Mouse (Mus musculus) lung, postnatal 4 days (tissue): ENCODE measurements around the gene Myo1d.
A peak's percentile ranks its signal among the peaks of the same experiment; 100 is the strongest.

Experiments used
- DNase-seq, 2 experiments: peaks; one replicate each; pipeline ENCODE4 v3.0.0; 2021

The Myo1d gene

DNA sequence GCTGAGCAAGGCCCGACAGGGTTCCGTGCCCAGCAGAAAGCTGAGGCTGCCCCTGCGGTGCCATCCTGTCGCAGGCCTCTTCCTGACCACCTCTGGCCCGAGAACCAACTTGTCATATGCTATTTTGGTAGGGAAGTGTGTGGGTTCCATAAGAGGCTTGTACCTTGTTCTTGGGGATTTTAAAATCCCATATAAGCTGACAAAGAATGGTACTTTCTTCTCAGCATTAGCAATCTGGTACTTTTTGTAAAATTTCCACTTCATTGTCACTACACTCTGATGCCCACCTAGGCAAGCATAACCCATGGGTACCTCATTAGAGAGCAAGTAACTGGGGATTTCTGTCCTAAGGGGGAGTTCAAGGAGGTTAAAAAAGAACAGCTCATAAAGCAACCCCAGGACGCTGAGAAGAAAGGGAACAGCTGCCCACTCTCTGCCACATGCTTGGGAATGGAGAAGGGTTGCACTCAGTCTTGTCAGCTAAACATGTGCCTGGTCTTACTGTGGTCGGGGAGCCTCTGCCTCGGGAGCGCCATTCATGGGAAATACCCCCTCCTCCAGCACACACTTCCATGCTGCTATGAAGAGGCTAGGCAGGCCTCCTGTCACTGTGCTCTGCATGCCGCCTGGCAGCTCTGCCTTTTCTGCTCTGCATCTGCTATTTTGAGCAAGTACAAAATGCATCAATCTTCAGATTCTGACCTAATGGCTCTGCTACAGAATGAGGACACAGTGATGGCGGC is 281.3 kb downstream of the Myo1d start:
- no peak for DNase-seq

DNA sequence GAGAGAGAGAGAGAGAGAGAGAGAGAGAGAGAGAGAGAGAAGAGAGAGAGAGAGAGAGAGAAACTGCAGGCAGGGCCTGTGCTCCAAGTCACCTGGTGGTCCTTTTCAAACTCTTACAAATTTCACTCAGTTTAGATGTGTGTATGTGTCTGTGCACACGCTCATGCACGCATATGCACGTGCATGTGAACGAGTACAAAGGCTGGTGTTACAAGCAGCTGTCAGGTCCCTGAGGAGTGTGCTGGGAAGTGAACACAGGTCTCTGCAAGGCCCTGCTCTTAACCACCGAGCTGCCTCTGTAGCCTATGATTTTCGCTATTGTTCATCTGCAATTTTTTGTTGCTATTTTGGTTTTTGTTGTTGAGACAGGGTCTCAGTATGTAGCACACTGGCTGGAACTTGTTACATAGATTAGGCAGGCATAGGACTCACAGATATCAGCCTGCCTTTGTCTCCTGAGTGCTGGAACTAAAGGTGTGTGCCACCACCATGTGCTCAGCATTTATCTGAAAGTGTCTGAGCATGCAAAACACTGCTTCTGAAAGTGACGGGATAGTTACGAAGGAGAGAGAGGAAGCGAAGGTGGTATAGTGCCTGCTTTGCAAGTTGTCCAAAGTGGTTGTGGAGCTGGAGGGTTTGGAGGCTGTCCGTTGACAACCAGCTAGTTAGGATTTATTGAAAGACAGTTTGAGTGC is 282.5 kb downstream of the Myo1d start:
- no peak for DNase-seq

DNA sequence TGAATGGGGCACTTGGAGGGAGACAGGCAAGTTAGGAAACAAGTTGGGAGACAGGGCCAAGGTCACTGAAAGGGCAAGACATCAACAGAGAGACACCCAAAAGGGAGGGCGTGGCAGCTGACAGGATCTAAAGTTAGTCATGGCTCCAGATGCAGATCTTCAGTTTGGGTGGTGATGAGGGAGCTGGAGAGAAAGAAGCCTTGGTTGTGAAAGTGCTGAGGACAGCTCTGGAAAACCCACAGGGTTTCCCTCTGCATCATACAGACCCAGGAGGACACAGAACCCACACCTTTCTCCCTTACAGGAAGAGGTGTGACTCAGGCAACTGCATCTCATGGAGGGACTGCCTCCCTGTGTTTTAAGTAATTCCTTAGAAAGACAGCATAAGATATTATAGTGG is 283.2 kb downstream of the Myo1d start:
- DNase-seq, result no peak

DNA sequence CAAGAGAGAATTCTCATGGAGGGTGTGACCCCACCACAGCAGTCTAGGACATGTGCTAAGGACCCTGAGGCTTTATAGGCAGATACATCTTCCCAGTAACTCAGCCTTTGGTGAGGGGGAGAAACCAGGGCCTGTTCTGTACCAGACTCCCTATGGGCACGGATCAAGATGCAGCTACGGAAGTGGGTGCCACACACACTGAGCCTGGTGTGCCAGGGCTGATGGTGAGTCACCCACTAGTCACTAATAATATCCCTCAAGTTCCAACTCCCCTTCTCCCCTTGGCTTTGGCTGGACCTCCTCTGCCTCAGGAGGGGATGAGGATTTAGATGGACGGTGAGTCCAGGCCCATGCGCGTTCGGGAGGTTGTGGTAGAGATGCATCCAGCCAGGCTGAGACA is 283.9 kb downstream of the Myo1d start:
- DNase-seq, result no peak

DNA sequence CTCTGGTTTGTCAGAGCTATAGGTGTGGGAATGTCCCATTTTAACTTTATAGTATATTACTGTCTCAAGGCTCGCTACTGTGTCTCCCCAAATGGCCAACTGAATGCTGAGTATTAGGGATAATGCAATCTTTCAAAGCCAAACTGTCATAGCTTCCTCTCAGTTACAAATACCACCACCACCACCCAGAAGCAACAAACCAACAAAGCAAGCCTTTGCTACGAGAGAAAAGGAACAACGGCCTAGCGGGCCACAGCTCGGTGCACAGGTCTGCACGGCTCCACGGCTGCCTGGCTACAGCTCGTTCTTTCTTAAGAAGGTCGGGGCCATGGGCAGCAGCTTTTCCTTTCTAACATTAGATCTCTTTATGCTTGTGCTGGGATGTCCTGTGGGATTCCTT is 285.0 kb downstream of the Myo1d start:
- no peak for DNase-seq

- no peak for DNase-seq
Measured at GRCm38 (mm10) chr11:80493186-80493585, 286.6 kb downstream of the Myo1d start.

DNA sequence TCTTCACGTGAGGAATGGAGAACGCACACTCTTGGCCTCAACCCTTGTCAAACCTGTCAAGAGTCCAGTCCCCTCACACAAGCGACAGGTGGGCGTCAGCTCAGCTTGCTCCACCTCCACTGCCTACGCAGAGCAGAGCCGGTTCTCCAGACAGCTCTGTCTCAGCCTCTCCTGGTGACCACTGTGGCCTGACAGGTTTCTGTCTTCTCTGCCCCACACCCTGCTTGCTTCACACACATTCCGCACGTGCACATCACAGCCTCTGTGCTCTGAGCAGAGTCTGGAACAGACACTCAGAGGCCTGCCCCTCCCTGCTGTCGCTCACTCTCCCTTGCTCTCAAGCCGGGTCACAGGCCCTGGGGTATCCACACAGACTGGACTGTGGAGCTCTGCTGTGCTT is 289.0 kb downstream of the Myo1d start:
- DNase-seq, result no peak

DNA sequence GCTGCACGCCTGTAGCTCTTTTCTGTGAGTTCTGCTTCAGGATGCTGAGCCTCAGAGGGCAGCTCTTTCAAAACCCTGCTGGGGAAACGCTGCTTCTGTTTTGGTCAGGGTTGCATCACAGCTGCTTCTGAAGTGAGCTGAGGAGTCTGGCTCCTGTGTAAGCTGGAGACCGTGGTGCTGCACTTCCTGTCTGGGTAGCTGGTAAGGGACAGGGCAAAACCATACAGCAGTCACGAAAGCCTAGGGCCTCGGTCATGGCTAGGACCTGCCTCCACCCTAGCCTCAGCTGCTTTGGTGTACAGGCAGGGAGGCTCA is 290.0 kb downstream of the Myo1d start:
- DNase-seq, result peak; percentile 61 to 64

- peak; percentile 40 to 63 for DNase-seq
Measured at GRCm38 (mm10) chr11:80489172-80489881, 290.5 kb downstream of the Myo1d start.

DNA sequence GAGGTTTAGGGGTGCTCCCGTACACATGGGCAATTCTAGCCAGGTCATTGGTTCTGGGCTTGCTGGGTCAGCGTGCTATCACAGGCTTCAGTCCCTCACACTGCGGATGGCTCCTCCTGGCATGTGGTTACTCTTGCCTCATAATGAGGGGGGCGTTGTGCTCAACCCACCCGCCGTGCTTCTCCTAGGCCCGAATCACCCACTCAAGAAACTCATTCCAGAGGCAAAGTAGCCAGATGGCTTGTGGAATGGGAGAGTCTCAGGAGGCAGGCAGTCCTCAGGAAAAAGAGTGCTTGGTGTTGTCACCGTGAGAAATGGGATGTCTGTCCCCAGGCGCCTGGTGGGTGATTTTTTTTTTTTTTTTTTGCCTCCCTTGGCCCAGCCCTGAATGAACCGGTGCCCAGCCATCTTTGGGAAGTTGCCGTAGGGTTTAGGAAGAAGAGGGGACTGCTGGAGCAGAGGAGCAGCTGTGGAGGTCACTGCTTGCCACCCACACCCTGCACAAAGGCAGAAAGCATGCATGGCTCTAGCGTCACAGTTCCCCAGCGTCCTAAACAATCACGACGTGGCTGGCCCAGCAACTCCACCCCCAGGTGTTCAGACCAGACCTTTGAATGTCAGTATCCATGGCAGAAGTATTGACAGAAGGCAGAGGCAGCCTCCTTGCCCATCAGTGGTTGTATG is 291.8 kb downstream of the Myo1d start:
- no peak for DNase-seq

DNA sequence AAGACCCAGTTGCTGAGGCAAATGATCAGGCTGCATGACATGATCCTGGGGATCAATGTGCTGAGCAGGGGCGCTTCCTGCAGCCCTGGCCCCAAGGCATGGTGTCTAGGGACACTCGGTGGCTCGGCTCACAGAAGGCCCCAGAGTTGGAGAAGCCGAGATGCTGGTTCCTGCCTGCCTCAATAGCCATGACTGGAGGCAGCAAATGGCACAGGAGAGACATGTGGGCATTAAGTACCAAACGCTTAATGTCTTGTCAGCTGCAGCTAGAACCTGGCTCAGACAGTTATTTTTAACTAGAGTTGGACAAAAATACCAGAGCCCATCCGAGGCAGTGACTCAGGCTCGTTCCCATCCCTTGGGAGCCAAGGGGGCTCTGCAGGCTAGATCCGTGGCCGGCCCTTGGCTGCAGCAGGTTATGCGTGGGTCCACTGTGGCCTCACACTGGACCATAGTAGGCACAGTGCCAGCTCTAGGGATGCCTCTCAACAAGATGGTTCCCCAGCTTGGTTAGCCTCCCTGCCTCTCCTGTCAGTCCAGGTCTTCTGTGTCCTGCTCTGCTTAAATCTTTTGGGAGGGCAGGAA is 294.1 kb downstream of the Myo1d start:
- no peak for DNase-seq

DNA sequence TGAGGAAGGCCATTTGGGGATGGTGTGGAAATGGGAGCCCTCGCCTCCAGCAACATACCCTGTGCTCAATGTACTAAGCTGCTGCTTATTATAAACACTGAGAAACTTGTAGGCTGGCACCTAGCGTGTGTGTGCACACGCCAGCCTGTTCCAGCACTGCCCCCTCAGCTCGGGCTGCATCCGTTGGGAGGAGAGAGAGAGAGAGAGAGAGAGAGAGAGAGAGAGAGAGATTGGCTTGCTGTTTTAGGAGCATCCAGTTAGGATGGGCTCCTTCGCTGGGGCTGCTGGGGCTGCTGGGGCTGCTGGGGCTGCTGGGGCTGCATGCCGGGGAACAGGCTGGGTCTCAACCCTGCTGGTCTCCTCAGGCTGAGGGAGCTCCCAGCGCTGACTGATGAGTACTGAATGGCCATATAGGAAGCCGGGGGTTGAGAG is 294.7 kb downstream of the Myo1d start:
- DNase-seq, result no peak

GRCm38 (mm10) chr11:80484191-80484791 is 295.5 kb downstream of the Myo1d start:
- peak in 1 of 2 experiments; percentile 3 for DNase-seq

- no peak for DNase-seq
Measured at GRCm38 (mm10) chr11:80483536-80484067, 296.2 kb downstream of the Myo1d start.

DNA sequence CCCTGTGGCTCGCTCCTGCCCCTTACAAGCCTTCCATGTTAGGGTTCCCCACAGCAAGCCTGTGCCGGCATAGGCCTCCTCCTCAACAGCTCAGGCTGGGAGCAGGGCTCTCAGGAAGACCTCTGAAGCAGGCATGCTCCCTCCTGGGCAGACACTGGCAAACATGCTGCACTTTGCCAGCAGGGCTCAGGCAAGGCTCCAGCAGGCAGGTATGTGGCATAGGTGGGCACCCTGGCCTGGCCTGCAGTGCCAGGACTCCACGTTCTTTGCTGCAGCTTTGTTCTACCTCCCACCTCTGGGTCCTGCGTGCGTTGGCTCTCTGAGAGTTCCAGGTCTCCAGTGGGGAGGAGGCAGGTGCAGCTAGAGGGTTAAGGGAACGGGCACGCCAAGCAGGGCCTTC is 296.9 kb downstream of the Myo1d start:
- no peak for DNase-seq

- no peak for DNase-seq
Measured at GRCm38 (mm10) chr11:80482347-80482746, 297.5 kb downstream of the Myo1d start.

DNA sequence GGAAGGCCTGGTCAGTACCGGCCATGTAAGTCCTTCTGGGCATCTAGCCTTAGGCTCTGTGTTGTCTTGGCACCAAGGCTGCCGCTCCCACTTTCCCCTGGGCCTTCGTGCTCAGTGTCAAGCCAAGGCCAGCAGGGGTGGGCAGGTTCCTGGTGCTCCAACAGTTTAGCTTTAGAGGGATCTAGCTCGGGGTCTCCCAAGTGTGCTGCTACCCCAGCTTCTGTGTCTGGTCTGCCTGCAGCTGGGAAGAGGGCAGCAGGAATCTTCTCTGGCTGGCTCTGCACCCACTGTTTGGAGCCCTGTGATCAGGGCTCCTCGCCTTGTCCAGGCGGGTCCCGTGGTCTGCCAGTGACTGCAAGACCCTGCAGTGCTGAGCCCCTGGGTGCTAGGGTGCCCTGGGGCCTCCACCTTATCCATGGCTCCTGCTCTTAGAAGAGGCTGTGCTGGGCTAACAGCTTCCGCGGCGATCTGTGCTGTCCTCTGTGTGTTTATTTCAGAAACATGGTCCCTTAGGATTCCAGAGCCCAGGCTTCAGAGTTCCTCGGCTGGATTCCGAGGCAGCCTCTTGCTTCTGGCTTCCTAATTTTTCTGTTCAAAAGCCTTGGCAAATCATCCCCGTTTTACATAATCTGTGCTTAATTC is 298.3 kb downstream of the Myo1d start:
- DNase-seq, result no peak

DNA sequence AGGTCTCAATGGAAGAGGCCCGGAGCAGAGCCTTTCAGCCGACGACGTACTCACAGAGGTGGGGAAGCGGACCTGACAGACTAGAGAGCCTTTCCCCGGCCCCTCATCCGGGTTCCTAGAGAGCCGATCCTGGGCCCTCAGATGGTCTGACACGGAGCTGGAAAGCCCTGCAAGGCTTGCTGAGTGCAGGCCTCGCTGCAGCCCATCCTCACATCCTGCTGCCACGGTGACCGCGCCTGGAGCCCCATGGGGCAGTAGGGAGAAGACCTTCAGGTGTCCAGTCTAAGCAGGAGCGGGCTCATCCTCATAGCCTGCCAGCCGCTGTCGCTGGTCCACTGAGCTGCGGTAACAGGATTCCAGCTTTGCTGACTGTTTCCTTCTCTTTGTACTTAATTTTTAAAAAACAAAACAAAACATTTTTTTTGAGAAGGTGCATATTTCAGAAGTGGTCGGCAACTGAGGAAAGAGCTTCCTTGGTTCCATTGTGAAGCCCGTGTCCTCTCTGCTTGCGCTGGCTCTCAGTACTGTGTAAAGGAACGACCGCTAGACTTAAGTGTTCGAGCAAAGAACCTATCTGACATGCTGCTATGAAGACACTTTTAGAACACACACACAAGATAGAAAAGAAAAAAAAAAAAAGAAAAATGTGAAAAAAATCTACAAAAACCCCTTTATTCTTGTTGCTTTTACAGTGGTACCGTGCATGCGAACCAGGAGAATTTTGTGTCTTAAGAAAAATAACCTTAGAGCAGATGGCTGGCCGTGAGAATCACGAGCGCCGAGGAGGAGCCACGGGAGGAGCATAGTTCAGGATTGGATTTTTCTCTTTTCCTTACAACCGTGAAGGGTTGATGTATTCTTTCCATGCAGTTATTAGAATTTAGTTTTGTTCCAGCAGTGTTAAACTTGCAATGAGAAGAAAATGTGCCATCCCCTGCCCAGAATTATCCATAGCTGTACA is 299.6 kb downstream of the Myo1d start:
- no peak for DNase-seq

- DNase-seq, result no peak
Measured at GRCm38 (mm10) chr11:80479425-80479824, 300.4 kb downstream of the Myo1d start.

GRCm38 (mm10) chr11:80478694-80479412 is 301.0 kb downstream of the Myo1d start:
- DNase-seq, result no peak
